Mouse (Mus musculus) liver, embryonic 15.5 days (tissue): ENCODE measurements at regions not wholly inside any gene's neighbourhood (a gene's known extent, or its start where the extent isn't known, plus 50 kb on each side); places are given as distances from the start of the nearest gene placed in this dataset.

ENCODE experiments used
- ATAC-seq: fragments of 200-750 bp; cut with Nextera tagmentation; 2 replicates; pipeline ENCODE4 v1.8.0; 2017; ENCODE audit warnings: moderate number of reproducible peaks, mild to moderate bottlenecking, moderate library complexity; ENCODE audit not compliant: insufficient read depth
- H3K27ac ChIP-seq: fragments of 300-500 bp; sonication (generic); replicated peaks from 2 replicates; pipeline ENCODE4 v1.5.1; 2015; ENCODE audit warnings: mild to moderate bottlenecking, inconsistent platforms
- H3K27me3 ChIP-seq: fragments of 300-500 bp; sonication (generic); 2 replicates; pipeline ENCODE4 v1.6.1; 2015; ENCODE audit warnings: mild to moderate bottlenecking, inconsistent platforms
- H3K36me3 ChIP-seq: fragments of 300-500 bp; sonication (generic); replicated peaks from 2 replicates; pipeline ENCODE4 v1.6.1; 2015; ENCODE audit warnings: moderate library complexity, mild to moderate bottlenecking, inconsistent platforms
- H3K4me1 ChIP-seq: fragments of 300-500 bp; sonication (generic); replicated peaks from 2 replicates; pipeline ENCODE4 v1.6.1; 2015; ENCODE audit warnings: inconsistent platforms
- H3K4me2 ChIP-seq: fragments of 300-500 bp; sonication (generic); 2 replicates; pipeline ENCODE4 v1.6.1; 2015; ENCODE audit warnings: moderate library complexity, mild to moderate bottlenecking, inconsistent platforms
- H3K4me3 ChIP-seq: fragments of 300-500 bp; sonication (generic); replicated peaks from 2 replicates; pipeline ENCODE4 v1.5.1; 2015; ENCODE audit warnings: mild to moderate bottlenecking, inconsistent platforms
- H3K9ac ChIP-seq: fragments of 300-500 bp; sonication (generic); 2 replicates; pipeline ENCODE4 v1.6.1; 2015; ENCODE audit warnings: moderate library complexity, mild to moderate bottlenecking, inconsistent platforms
- H3K9me3 ChIP-seq: fragments of 300-500 bp; sonication (generic); replicated peaks from 2 replicates; pipeline ENCODE4 v1.6.1; 2016; ENCODE audit warnings: inconsistent platforms
- WGBS: fragments of 180-500 bp; shearing (Covaris S2); methylation state at CpG from one replicate; pipeline ENCODE4 v1.1.7; 2015; ENCODE audit warnings: mixed read lengths; ENCODE audit not compliant: insufficient replicate concordance; 5-methylcytosine and 5-hydroxymethylcytosine counted together

DNA sequence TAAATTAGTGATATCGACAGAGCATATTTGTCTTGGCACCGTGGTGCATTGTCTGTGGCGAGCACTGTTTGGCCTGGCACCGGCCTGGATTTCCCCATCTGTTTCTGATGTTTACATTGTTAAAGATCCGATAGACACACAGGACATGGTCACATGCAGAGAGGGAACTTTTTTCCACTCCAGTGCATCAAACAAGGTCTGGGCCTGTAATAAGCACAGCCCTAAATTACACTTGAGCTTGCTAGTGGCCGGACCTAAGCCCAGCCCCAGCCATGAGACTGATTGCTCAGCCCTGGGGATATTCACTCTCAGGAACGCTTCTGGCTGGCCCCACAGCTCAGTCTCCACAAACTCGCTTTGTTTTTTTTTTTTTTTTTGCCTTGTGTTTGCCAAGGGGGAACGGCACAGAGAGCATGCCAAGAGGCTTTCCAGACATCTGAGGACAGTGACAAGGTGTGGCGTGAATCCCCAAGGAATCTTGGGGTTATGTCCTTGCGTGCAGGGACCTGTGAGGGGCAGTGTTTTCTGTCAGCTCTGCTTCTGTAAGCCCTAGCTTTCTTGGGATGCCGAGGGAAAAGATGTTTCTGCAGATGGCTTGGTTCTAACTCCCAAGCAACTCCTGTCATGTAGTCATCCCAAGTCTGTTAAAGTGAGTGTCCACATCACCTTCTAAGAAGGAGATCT lies 147.3 kb downstream of the Slc4a3 start:
- Histone ChIP-seq H3K4me3 (no peak overlapping the region), H3K9me3 (no peaks in the 10 kb centered on the region), H3K27me3 (no peaks in the 10 kb centered on the region), H3K36me3 (no peaks in the 10 kb centered on the region), H3K4me1 (no peaks in the 10 kb centered on the region), H3K9ac (no peak overlapping the region), H3K4me2 (no peak overlapping the region), H3K27ac (no peak overlapping the region)
- WGBS: 52% methylated on average over 12 of the region's 12 CpGs
- no peak for ATAC-seq

DNA sequence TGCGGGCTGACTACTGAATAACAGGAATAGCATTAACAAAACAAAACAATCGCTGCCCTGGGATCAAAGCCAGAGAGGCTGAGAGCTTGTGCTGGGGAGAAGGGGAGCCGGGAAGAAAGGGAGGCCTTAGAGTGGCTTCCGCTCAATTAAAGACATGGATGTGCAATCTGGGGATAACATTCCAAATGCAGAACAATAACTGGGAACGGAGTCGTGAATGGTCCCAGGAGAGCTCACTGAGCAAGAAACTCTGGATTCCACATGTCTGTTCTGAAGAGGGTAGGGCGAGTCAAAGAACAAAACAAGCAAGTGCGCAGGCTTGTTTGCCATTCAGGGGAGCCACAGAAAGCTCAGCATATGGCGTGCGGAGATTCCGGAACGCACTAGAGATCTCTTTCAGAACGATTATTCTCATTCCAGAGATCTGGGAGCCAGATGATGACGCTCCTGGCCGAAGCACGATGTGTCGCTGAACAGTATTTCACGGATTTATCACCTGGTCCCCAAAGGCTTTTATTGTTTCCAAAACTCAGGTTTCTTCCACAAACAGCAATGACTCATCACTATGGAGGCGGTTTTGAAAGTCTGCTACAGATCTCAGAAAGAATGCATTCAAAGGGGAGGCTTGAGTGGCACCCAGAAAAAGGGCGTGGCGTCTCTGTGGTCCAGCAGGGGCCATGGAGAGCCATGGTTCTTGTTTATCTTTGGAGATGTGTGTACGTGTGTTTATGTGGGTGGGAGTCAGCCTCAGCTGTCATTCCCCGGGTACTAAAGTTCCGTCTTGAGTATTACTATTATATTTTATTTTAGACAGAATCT lies 159.0 kb downstream of the Slc4a3 start:
- 48% methylated on average over 24 of the region's 24 CpGs for WGBS
- H3K4me1 ChIP-seq: no peaks in the 10 kb centered on the region
- no peak overlapping the region for H3K27ac ChIP-seq
- H3K4me2 ChIP-seq: no peak overlapping the region
- no peaks in the 10 kb centered on the region for H3K27me3 ChIP-seq
- H3K9ac ChIP-seq: no peak overlapping the region
- no peaks in the 10 kb centered on the region for H3K9me3 ChIP-seq
- ATAC-seq: no peak
- no peak overlapping the region for H3K4me3 ChIP-seq
- no peaks in the 10 kb centered on the region for H3K36me3 ChIP-seq

GRCm38 (mm10) chr1:75706126-75706525 lies 160.1 kb downstream of the Slc4a3 start:
- no peak for ATAC-seq

DNA sequence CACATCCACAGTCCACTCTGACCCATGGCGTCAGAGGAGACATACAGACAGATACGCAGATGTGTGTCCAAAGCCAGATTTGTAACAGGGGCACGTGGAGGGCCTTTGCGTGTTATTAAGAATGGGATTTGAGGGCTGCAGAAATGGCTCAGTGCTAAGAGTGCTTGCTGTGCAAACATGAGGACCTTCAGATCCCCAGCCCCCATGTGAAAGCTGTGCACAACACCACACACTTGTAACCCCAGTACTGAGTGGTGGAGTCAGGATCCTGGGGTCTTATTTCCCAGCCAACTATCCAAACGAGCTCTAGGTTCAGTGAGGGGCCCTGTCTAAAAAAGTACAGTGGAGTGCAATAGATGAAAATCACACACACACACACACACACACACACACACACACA lies 177.4 kb downstream of the Slc4a3 start:
- Histone ChIP-seq H3K9ac (no peak overlapping the region), H3K27ac (no peak overlapping the region), H3K27me3 (no peaks in the 10 kb centered on the region), H3K4me3 (no peak overlapping the region), H3K36me3 (no peaks in the 10 kb centered on the region), H3K4me2 (no peak overlapping the region), H3K9me3 (no peaks in the 10 kb centered on the region), H3K4me1 (no peaks in the 10 kb centered on the region)
- WGBS: 59% methylated on average over 5 of the region's 5 CpGs
- ATAC-seq: no peak

More at GRCm38 (mm10) chr1:75706126-75706525, 160.1 kb downstream of the Slc4a3 start:
- no peaks in the 10 kb centered on the region for H3K9me3 ChIP-seq
- H3K9ac ChIP-seq: no peak overlapping the region
- H3K4me3 ChIP-seq: no peak overlapping the region
- 73% methylated on average over 9 of the region's 9 CpGs for WGBS
- no peaks in the 10 kb centered on the region for H3K27me3 ChIP-seq
- H3K36me3 ChIP-seq: no peaks in the 10 kb centered on the region
- H3K4me2 ChIP-seq: no peak overlapping the region
- no peak overlapping the region for H3K27ac ChIP-seq
- H3K4me1 ChIP-seq: no peaks in the 10 kb centered on the region

GRCm38 (mm10) chr1:75725329-75725728 lies 179.3 kb downstream of the Slc4a3 start:
- 50% methylated on average over 2 of the region's 2 CpGs for WGBS
- Histone ChIP-seq H3K9ac (no peak overlapping the region), H3K36me3 (no peaks in the 10 kb centered on the region), H3K4me2 (no peak overlapping the region), H3K27me3 (no peaks in the 10 kb centered on the region), H3K4me3 (no peak overlapping the region), H3K9me3 (no peaks in the 10 kb centered on the region), H3K27ac (no peak overlapping the region), H3K4me1 (no peaks in the 10 kb centered on the region)
- ATAC-seq: no peak

GRCm38 (mm10) chr1:75728859-75729258 lies 182.8 kb downstream of the Slc4a3 start:
- Histone ChIP-seq H3K36me3 (no peaks in the 10 kb centered on the region), H3K4me3 (no peak overlapping the region), H3K4me1 (no peaks in the 10 kb centered on the region), H3K27me3 (no peaks in the 10 kb centered on the region), H3K4me2 (no peak overlapping the region), H3K9ac (no peak overlapping the region), H3K27ac (no peak overlapping the region), H3K9me3 (no peaks in the 10 kb centered on the region)
- no peak for ATAC-seq
- 37% methylated on average over 2 of the region's 2 CpGs for WGBS

- no peak for ATAC-seq
- H3K4me1 ChIP-seq: no peaks in the 10 kb centered on the region
- no peak overlapping the region for H3K4me2 ChIP-seq
- no peak overlapping the region for H3K27ac ChIP-seq
- H3K27me3 ChIP-seq: no peaks in the 10 kb centered on the region
- no peak overlapping the region for H3K4me3 ChIP-seq
- H3K36me3 ChIP-seq: no peaks in the 10 kb centered on the region
- 29% methylated on average over 4 of the region's 4 CpGs for WGBS
- no peak overlapping the region for H3K9ac ChIP-seq
- H3K9me3 ChIP-seq: no peaks in the 10 kb centered on the region
Observed at GRCm38 (mm10) chr1:75733791-75734190, 187.7 kb downstream of the Slc4a3 start.

DNA sequence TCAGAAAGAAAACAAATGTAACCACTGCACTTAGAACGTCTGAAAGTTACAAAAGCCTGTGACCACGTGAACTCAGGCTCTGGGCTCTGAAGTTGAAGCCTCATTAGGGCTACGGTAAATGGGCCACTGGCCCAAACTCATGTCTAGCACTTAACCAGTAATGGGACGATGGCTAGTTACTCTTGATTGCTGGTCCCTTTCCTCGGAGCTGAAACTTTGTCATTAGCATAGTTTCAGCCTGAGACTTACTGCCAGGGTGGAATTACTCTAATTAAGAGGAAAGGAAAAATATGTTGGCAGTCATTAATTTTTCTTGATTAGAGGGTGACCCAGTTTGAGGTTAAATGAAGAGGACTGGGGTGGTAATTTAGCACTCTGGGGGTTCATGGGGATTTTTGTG lies 192.6 kb downstream of the Slc4a3 start:
- WGBS: 49% methylated on average over 5 of the region's 5 CpGs

GRCm38 (mm10) chr1:75749665-75750221 lies 203.7 kb downstream of the Slc4a3 start:
- no peaks in the 10 kb centered on the region for H3K27me3 ChIP-seq
- H3K4me3 ChIP-seq: no peak overlapping the region
- no peaks in the 10 kb centered on the region for H3K4me1 ChIP-seq
- H3K9me3 ChIP-seq: 0 out of 2 replicates have a peak, but pooled peaks cover 3% of the 10 kb centered on the region
- no peak overlapping the region for H3K9ac ChIP-seq
- no peak for ATAC-seq
- H3K36me3 ChIP-seq: no peaks in the 10 kb centered on the region
- WGBS: 66% methylated on average over 10 of the region's 10 CpGs
- no peak overlapping the region for H3K4me2 ChIP-seq
- no peak overlapping the region for H3K27ac ChIP-seq

More for the DNA sequence above, 192.6 kb downstream of the Slc4a3 start:
- Histone ChIP-seq H3K4me3 (no peak overlapping the region), H3K9ac (no peak overlapping the region), H3K36me3 (no peaks in the 10 kb centered on the region), H3K4me2 (no peak overlapping the region), H3K27ac (no peak overlapping the region), H3K27me3 (no peaks in the 10 kb centered on the region), H3K4me1 (no peaks in the 10 kb centered on the region), H3K9me3 (no peaks in the 10 kb centered on the region)
- no peak for ATAC-seq

DNA sequence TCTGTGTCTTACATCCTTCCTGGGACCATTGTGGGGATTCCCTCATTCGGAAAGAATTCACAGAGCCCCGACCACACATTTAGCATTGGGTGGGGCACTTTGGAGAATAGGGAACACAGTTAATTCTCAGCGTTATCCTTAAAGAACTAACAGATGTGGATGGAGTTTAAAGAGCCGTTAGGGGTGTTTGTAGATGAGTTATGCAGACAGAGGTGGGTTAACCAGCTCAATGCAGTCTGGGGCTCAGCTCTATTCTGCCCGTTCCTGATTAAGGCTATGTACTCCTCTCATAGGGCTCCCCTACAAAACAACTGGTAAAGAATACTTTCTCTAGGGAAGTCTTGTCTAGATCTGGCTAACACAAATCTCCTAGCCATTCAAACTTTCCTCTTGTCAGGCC lies 226.1 kb downstream of the Slc4a3 start:
- no peak overlapping the region for H3K4me2 ChIP-seq
- H3K9me3 ChIP-seq: no peaks in the 10 kb centered on the region
- 44% methylated on average over 5 of the region's 5 CpGs for WGBS
- no peaks in the 10 kb centered on the region for H3K4me1 ChIP-seq
- H3K27me3 ChIP-seq: no peaks in the 10 kb centered on the region
- H3K4me3 ChIP-seq: no peak overlapping the region
- ATAC-seq: no peak
- H3K36me3 ChIP-seq: no peaks in the 10 kb centered on the region
- H3K9ac ChIP-seq: no peak overlapping the region
- no peak overlapping the region for H3K27ac ChIP-seq

DNA sequence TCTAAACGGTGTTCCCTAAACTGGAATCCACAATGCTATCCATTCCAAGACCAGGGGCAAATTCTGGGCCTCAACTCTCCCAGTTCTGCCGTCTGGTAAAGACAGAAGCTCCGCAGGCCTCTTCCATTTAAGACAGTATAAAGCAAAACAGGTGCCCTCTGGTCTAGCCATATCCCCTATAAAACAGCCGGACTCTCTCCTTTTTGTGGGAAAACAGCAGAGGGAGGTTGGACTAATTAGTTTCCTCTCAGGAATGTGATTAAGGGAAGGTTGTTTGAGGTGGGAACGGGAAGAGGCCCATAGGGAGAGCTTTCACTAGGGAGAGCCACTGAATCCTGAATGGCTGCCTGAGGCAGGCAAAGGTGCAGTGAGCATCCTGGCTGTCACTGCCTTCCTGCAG lies 226.9 kb downstream of the Slc4a3 start:
- ATAC-seq: no peak
- H3K9me3 ChIP-seq: no peaks in the 10 kb centered on the region
- no peak overlapping the region for H3K27ac ChIP-seq
- no peak overlapping the region for H3K4me3 ChIP-seq
- no peaks in the 10 kb centered on the region for H3K4me1 ChIP-seq
- no peak overlapping the region for H3K4me2 ChIP-seq
- WGBS: 55% methylated on average over 5 of the region's 5 CpGs
- H3K27me3 ChIP-seq: no peaks in the 10 kb centered on the region
- H3K36me3 ChIP-seq: no peaks in the 10 kb centered on the region
- no peak overlapping the region for H3K9ac ChIP-seq
